Mouse (Mus musculus): ENCODE measurements at regions not wholly inside any gene's neighbourhood (a gene's known extent, or its start where the extent isn't known, plus 50 kb on each side); places are given as distances from the start of the nearest gene placed in this dataset.
A peak's percentile ranks its signal among the peaks of the same experiment; 100 is the strongest.

DNA sequence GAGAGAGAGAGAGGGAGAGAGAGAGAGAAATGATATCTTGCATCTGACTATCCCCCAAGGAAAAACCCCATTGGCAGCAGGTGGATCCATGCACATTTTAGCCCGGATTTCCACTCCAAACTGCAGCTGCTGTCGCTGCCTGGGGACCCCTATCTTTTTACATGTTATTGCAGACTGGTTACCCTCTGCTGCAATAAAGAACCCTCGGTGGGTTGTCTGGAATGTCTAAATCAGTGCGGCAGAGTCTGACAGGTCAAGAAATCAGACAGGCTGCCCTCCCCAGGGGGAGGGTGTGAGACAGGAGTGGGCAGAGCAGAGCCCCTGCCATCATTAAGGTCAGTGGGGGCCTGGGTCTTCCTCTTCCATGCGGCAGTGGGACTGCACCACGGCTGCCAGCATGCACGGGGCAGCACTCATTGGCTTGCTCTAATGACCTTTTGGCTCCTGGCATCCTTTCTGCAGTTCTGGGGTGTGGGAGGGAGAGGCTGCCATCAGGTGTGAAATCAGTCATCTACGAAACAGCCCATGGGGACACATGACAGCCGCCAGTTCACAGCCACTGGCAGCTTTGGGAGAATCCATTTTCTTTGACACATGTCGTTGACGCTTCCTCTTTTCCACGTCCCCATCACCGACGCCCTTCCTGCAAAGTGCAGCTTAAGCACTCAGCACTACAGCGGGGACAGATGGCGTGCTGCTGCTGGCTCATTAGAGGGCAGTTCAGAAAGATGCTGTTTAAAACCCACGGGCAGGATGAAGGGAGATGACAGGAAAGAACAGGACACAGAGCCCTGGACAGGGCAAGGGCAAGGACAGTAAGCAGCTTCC is 256.8 kb upstream of the Sulf2 start:
- Histone ChIP-seq H3K27ac (ENCODE audit: low read depth, low read length) (no peak overlapping the region; the same call in 1 of the 2 replicates), H3K4me3 (ENCODE audit: low read depth, low read length) (no peak overlapping the region), H3K9ac (ENCODE audit: low read length) (no peak overlapping the region), H3K4me2 (ENCODE audit: low read length) (no peak overlapping the region), H3K4me1 (ENCODE audit: control insufficient read depth, insufficient read depth, low read length) (peaks cover 13% of the 10 kb centered on the region; the same call in 1 of the 2 replicates), H3K9me3 (replicated peaks; ENCODE audit: control insufficient read depth, low read length) (no peaks in the 10 kb centered on the region), H3K36me3 (ENCODE audit: control insufficient read depth, insufficient read depth, low read length) (no peaks in the 10 kb centered on the region), H3K27me3 (replicated peaks; ENCODE audit: control insufficient read depth, insufficient read depth, low read length) (no peaks in the 10 kb centered on the region; the same call in 1 of the 2 replicates)
- 42% methylated on average over 17 of the region's 17 CpGs for WGBS
- peak; percentile 71 for DNase-seq (ENCODE audit: low spot score)
- ATAC-seq = 0 out of 2 replicates have a peak, but pooled peaks have one; percentile 23

DNA sequence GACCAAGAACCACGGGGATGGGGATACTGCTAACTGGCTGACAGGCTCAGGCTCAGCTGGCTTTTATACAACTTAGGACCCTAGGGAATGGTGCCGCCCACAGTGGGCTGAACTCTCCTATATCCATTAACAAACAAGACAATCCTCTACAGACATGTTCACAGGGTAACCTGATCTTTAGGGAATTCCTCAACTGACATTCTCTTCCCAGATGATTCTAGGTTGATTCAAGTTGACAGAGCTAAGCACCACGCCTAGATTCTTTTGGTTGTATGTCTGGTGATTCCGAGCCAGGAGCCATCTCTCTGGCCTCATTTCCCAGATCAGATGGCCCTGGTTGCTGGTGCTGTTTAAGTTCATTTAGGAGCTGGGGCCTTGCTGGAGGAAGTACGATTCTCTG is 253.9 kb upstream of the Sulf2 start:
- Histone ChIP-seq H3K9ac (ENCODE audit: low read length) (no peak overlapping the region), H3K9me3 (replicated peaks; ENCODE audit: control insufficient read depth, low read length) (no peaks in the 10 kb centered on the region), H3K27ac (ENCODE audit: low read depth, low read length) (no peak overlapping the region), H3K27me3 (replicated peaks; ENCODE audit: control insufficient read depth, insufficient read depth, low read length) (no peaks in the 10 kb centered on the region; the same call in 1 of the 2 replicates), H3K4me3 (ENCODE audit: low read depth, low read length) (no peak overlapping the region), H3K4me1 (ENCODE audit: control insufficient read depth, insufficient read depth, low read length) (peaks cover 18% of the 10 kb centered on the region; the same call in 1 of the 2 replicates), H3K4me2 (ENCODE audit: low read length) (no peak overlapping the region), H3K36me3 (ENCODE audit: control insufficient read depth, insufficient read depth, low read length) (no peaks in the 10 kb centered on the region)
- ATAC-seq (no peak), DNase-seq (ENCODE audit: low spot score) (no peak)
- WGBS = 90% methylated on average over 5 of the region's 5 CpGs

DNA sequence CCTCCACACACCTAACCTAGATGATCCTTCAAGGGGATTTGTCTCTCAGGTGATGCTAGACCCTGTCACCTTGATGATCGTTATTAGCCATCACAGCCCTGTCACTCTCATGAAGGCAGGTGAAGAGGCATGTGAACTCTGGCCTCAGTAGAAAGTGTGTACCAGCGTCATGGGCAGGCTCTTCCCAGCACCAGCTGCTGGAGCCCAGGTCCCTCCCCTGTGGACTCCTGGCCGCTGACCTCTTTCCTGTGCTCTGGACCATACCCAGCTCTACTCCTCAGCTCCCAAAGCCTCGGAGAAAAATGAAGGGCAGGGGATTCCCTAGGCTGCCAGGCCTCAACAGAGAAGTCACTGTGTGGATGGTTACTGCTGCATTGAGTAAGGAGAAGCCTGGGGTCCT is 253.3 kb upstream of the Sulf2 start:
- Histone ChIP-seq H3K4me2 (ENCODE audit: low read length) (no peak overlapping the region), H3K27me3 (replicated peaks; ENCODE audit: control insufficient read depth, insufficient read depth, low read length) (no peaks in the 10 kb centered on the region; the same call in 1 of the 2 replicates), H3K9ac (ENCODE audit: low read length) (no peak overlapping the region), H3K36me3 (ENCODE audit: control insufficient read depth, insufficient read depth, low read length) (no peaks in the 10 kb centered on the region), H3K9me3 (replicated peaks; ENCODE audit: control insufficient read depth, low read length) (no peaks in the 10 kb centered on the region), H3K27ac (ENCODE audit: low read depth, low read length) (no peak overlapping the region), H3K4me1 (ENCODE audit: control insufficient read depth, insufficient read depth, low read length) (peaks cover 18% of the 10 kb centered on the region; the same call in 1 of the 2 replicates), H3K4me3 (ENCODE audit: low read depth, low read length) (no peak overlapping the region)
- ATAC-seq (no peak), DNase-seq (ENCODE audit: low spot score) (no peak)
- 90% methylated on average over 4 of the region's 4 CpGs for WGBS

DNA sequence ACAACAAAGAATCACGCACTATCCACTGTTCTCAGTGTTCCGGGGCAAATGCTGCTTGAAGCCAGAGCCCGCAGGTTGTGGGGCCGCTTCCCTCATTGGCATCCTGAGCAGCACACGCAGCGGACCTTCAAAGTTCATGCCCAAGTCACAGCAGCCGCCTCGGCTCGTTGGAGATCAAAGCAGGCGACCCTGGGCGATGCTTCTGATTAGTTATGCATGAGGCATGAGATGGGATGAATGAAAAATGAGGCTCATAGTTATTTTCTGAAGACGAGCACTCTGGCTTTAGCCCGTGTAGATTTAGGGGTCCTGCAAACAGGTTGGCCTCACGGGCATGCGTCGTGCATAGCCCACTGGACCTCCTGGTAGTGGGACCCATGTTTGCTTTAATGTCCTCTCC is 252.5 kb upstream of the Sulf2 start:
- 53% methylated on average over 16 of the region's 16 CpGs for WGBS
- Histone ChIP-seq H3K9me3 (replicated peaks; ENCODE audit: control insufficient read depth, low read length) (no peaks in the 10 kb centered on the region), H3K4me2 (ENCODE audit: low read length) (no peak overlapping the region), H3K36me3 (ENCODE audit: control insufficient read depth, insufficient read depth, low read length) (no peaks in the 10 kb centered on the region), H3K27ac (ENCODE audit: low read depth, low read length) (no peak overlapping the region), H3K9ac (ENCODE audit: low read length) (no peak overlapping the region), H3K4me3 (ENCODE audit: low read depth, low read length) (no peak overlapping the region), H3K4me1 (ENCODE audit: control insufficient read depth, insufficient read depth, low read length) (peaks cover 18% of the 10 kb centered on the region; the same call in 1 of the 2 replicates), H3K27me3 (replicated peaks; ENCODE audit: control insufficient read depth, insufficient read depth, low read length) (no peaks in the 10 kb centered on the region; the same call in 1 of the 2 replicates)
- no peak for DNase-seq (ENCODE audit: low spot score)
- ATAC-seq = no peak

DNA sequence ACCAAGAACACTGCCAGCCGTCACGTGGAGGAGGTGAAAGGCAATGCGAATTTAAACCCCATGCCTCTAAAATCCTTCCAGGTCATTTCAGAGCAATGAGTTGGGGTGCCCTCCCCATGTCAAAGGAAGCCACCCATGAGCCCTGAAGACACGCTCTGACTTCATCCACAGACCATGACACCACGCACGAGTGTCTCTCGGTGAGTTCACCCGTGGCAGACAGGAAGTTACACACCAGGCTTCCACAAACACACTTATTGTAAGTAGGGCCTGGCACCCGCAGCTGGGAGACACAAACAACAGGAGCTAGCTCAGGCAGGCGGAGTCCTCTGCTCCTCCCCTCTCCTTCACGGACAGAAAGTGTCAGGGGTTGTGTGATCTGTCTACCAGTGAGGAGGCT is 251.4 kb upstream of the Sulf2 start:
- Histone ChIP-seq H3K4me2 (ENCODE audit: low read length) (no peak overlapping the region), H3K27me3 (replicated peaks; ENCODE audit: control insufficient read depth, insufficient read depth, low read length) (no peaks in the 10 kb centered on the region; the same call in 1 of the 2 replicates), H3K9ac (ENCODE audit: low read length) (no peak overlapping the region), H3K9me3 (replicated peaks; ENCODE audit: control insufficient read depth, low read length) (no peaks in the 10 kb centered on the region), H3K27ac (ENCODE audit: low read depth, low read length) (no peak overlapping the region), H3K4me1 (ENCODE audit: control insufficient read depth, insufficient read depth, low read length) (peaks cover 10% of the 10 kb centered on the region; the same call in 1 of the 2 replicates), H3K36me3 (ENCODE audit: control insufficient read depth, insufficient read depth, low read length) (no peaks in the 10 kb centered on the region), H3K4me3 (ENCODE audit: low read depth, low read length) (no peak overlapping the region)
- ATAC-seq (no peak), DNase-seq (ENCODE audit: low spot score) (no peak)
- 89% methylated on average over 11 of the region's 11 CpGs for WGBS

DNA sequence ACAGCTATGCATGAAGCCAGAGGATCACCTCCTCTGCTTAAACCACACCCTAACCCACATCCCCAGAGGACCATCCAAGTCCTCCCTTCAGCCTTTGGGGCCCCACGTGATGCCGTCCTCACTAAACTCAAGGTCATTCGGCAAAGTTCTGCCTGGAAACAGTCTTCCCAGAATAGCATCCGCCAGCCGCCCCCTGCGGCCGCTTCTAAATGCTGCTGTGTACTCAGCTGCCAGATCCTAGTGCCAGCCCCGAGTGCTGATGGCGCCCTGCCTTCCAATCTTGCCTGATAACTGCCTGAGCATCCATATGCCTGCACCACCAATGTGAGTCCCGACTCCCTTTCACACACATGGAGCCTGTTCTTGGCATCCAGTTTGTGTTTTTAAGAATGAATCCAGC is 247.9 kb upstream of the Sulf2 start:
- ATAC-seq = no peak
- Histone ChIP-seq H3K4me1 (ENCODE audit: control insufficient read depth, insufficient read depth, low read length) (peaks cover 5% of the 10 kb centered on the region; the same call in 1 of the 2 replicates), H3K4me3 (ENCODE audit: low read depth, low read length) (no peak overlapping the region), H3K36me3 (ENCODE audit: control insufficient read depth, insufficient read depth, low read length) (no peaks in the 10 kb centered on the region), H3K9me3 (replicated peaks; ENCODE audit: control insufficient read depth, low read length) (no peaks in the 10 kb centered on the region), H3K27me3 (replicated peaks; ENCODE audit: control insufficient read depth, insufficient read depth, low read length) (no peaks in the 10 kb centered on the region), H3K27ac (ENCODE audit: low read depth, low read length) (no peak overlapping the region), H3K4me2 (ENCODE audit: low read length) (no peak overlapping the region), H3K9ac (ENCODE audit: low read length) (no peak overlapping the region)
- DNase-seq (ENCODE audit: low spot score) = peak; percentile 73
- WGBS = 73% methylated on average over 10 of the region's 10 CpGs

DNA sequence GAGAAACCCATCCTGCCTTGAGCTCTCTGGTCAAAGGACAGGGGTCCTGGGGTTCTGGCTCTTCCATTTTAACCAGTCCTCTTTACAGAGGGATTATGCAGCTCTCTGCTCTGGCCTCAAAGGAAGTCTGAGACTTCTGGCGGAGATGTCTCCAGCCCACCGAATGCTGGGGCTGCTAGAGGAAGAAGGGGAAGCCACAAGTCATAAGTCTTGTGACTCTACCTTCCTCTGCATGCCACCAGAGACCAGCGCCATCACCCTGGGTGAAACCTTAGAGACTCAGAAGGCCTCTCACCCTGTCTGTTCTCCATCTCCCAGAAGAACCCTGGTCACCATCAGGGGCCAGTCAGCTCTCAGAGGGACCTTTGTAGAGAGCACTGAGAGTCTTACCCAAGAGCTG is 246.4 kb upstream of the Sulf2 start:
- Histone ChIP-seq H3K27me3 (replicated peaks; ENCODE audit: control insufficient read depth, insufficient read depth, low read length) (no peaks in the 10 kb centered on the region), H3K9ac (ENCODE audit: low read length) (no peak overlapping the region), H3K27ac (ENCODE audit: low read depth, low read length) (no peak overlapping the region), H3K36me3 (ENCODE audit: control insufficient read depth, insufficient read depth, low read length) (no peaks in the 10 kb centered on the region), H3K9me3 (replicated peaks; ENCODE audit: control insufficient read depth, low read length) (no peaks in the 10 kb centered on the region), H3K4me2 (ENCODE audit: low read length) (no peak overlapping the region), H3K4me1 (ENCODE audit: control insufficient read depth, insufficient read depth, low read length) (peaks cover 5% of the 10 kb centered on the region; the same call in 1 of the 2 replicates), H3K4me3 (ENCODE audit: low read depth, low read length) (no peak overlapping the region)
- DNase-seq (ENCODE audit: low spot score) (no peak), ATAC-seq (no peak)
- 82% methylated on average over 3 of the region's 3 CpGs for WGBS

DNA sequence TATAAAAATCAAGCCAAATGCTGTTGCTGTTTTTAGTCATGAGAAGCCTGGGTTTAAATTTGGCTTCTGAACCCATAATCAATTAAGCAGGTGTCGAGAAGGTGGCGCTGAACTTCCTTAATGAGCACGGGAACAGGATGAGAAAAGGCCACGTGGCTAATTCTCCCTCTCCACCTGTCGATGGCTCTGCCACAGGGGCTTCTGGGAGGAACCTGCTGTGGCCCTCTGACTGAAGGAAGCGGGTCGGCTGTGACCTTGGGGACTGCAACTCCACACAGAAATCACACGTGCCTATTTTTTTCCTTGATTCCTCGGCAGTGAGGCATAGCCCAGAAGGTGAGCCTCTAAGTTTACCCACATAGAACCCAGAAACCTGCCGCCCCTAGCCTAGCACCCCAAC is 244.8 kb upstream of the Sulf2 start:
- Histone ChIP-seq H3K36me3 (ENCODE audit: control insufficient read depth, insufficient read depth, low read length) (no peaks in the 10 kb centered on the region), H3K27ac (ENCODE audit: low read depth, low read length) (no peak overlapping the region), H3K27me3 (replicated peaks; ENCODE audit: control insufficient read depth, insufficient read depth, low read length) (no peaks in the 10 kb centered on the region), H3K4me2 (ENCODE audit: low read length) (no peak overlapping the region), H3K4me3 (ENCODE audit: low read depth, low read length) (no peak overlapping the region), H3K4me1 (ENCODE audit: control insufficient read depth, insufficient read depth, low read length) (no peaks in the 10 kb centered on the region; the same call in 1 of the 2 replicates), H3K9me3 (replicated peaks; ENCODE audit: control insufficient read depth, low read length) (no peaks in the 10 kb centered on the region), H3K9ac (ENCODE audit: low read length) (no peak overlapping the region)
- DNase-seq (ENCODE audit: low spot score) = no peak
- 59% methylated on average over 10 of the region's 10 CpGs for WGBS
- ATAC-seq = no peak

DNA sequence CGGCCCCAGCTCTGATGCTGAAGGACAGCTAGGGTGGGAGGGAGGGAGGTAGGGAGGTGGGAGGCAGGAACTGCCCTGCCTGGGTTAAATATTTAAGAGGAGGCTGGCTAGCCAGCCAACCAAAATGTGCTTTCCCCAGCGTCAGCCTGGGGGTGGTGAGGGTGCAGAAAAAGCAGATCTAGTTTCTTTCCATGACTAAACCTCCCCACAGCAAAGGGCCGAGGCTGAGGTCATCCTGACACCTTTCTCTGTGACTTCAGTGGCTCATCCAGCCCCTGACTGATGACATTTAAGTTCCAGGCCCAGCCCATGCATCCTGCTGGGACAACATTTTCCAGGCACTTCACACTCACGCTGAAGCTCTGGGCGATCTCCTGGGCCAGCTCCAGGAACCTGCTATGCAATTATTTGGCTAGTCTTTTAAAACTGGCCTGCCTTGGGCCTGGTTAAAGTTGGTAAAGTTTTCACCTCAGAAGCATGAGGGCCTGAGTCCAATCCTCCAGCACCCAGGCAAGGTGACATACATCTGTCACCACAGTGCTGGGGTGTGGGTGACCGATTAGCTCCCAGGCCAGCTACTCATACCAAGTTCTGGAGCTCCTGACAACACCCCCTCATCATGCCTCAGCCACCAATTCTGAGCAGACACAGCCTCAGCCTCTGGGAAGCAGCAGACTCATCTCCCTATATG is 243.8 kb upstream of the Sulf2 start:
- Histone ChIP-seq H3K36me3 (ENCODE audit: control insufficient read depth, insufficient read depth, low read length) (no peaks in the 10 kb centered on the region), H3K27me3 (replicated peaks; ENCODE audit: control insufficient read depth, insufficient read depth, low read length) (no peaks in the 10 kb centered on the region), H3K4me1 (ENCODE audit: control insufficient read depth, insufficient read depth, low read length) (no peaks in the 10 kb centered on the region; the same call in 1 of the 2 replicates), H3K4me2 (ENCODE audit: low read length) (no peak overlapping the region), H3K9ac (ENCODE audit: low read length) (no peak overlapping the region), H3K4me3 (ENCODE audit: low read depth, low read length) (no peak overlapping the region), H3K9me3 (replicated peaks; ENCODE audit: control insufficient read depth, low read length) (no peaks in the 10 kb centered on the region), H3K27ac (ENCODE audit: low read depth, low read length) (no peak overlapping the region)
- DNase-seq (ENCODE audit: low spot score) = no peak
- no peak for ATAC-seq
- WGBS = 44% methylated on average over 6 of the region's 6 CpGs

All from forebrain, embryonic 14.5 days (tissue).